Mouse (Mus musculus) testis, adult 2 months (tissue): ENCODE results near the gene Map3k14. TPM values are rescaled to one million over a fixed set of nuclear protein-coding genes. Genes with fewer than 3 reads are reported as not detected.
A peak's percentile ranks its signal among the peaks of the same experiment; 100 is the strongest.

ENCODE experiments used
- H3K27ac ChIP-seq: fragments of 200-500 bp; 2 replicates; pipeline ENCODE4 v1.5.1; 2012; ENCODE audit warnings: low read depth, low read length; ENCODE audit not compliant: control insufficient read depth, insufficient read depth
- H3K27me3 ChIP-seq: fragments of 200-500 bp; 2 replicates; pipeline ENCODE4 v1.6.1; 2012; ENCODE audit warnings: mild to moderate bottlenecking, low read length, moderate library complexity; ENCODE audit not compliant: control insufficient read depth, insufficient read depth
- H3K36me3 ChIP-seq: fragments of 200-500 bp; 2 replicates; pipeline ENCODE4 v1.6.1; 2012; ENCODE audit warnings: mild to moderate bottlenecking, low read length; ENCODE audit not compliant: control insufficient read depth, insufficient read depth
- H3K4me1 ChIP-seq: fragments of 200-500 bp; 2 replicates; pipeline ENCODE4 v1.6.1; 2012; ENCODE audit warnings: low read length; ENCODE audit not compliant: control insufficient read depth, insufficient read depth
- H3K4me3 ChIP-seq: fragments of 200-500 bp; 2 replicates; pipeline ENCODE4 v1.5.1; 2012; ENCODE audit warnings: low read depth, mild to moderate bottlenecking, low read length, moderate library complexity, mixed read lengths; ENCODE audit not compliant: control insufficient read depth
- CTCF ChIP-seq: fragments of 200-500 bp; IDR thresholded peaks from 2 replicates; pipeline ENCODE4 v1.5.1; 2012; ENCODE audit warnings: low read depth, mild to moderate bottlenecking, inconsistent platforms, low read length, moderate library complexity; ENCODE audit not compliant: control insufficient read depth, insufficient read depth, insufficient replicate concordance
- POLR2A ChIP-seq: fragments of 200-500 bp; IDR thresholded peaks from 2 replicates; pipeline ENCODE4 v1.6.1; 2012; ENCODE audit warnings: low read depth, mild to moderate bottlenecking, inconsistent platforms, low read length, moderate library complexity; ENCODE audit not compliant: control insufficient read depth
- polyA plus RNA-seq: library from polyadenylated mRNA; depleted of rRNA; stranded (reverse); fragments of >200 nt; gene quantifications from 2 replicates; pipeline ENCODE4 v1.2.3, GENCODE M21; 2012; rRNA removed

Map3k14 gene
- polyA plus RNA-seq, 1 experiment: 2.4 TPM

DNA sequence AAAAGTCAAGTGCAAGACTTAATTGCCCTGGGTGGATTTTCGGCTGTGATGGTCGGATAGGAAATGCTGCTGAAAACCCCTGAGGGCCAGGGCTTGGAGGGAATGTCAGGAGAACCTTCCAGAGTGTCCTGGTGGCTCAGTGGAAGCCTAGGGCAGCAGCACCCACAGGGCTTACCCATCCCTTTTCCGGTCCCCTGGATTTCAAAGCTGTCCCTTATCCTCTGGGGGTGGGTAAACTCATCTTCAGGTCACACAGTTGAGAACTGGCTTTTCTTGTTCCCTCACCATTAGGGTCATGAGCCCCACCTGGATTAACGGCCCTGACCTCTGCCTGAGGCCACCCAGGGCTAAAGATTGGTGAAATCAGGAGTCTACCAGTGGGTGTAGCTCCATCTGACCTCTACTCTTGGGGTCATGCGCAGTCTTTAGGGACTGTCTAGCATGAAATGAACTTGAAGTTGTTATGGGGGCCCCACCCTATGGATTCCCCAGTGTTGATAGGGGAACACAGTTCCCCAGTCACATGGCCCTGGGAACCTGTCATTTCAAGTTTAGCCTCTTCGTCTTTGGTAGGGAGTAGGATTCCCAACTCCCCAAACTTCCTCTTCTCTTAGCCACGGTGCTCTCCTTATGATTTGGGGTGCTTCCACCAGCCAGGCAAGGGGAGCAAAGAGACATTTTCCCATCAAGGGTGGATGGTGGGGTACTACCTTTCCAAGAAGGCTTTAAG, 94.1 kb downstream of the Map3k14 start:
- TF ChIP-seq CTCF: no peak
- no peak for TF ChIP-seq POLR2A
- Histone ChIP-seq H3K27ac (no peak overlapping the region), H3K4me1 (peaks cover 5% of the 10 kb centered on the region; the same call in 1 of the 2 replicates), H3K4me3 (no peak overlapping the region), H3K36me3 (no peaks in the 10 kb centered on the region), H3K27me3 (no peaks in the 10 kb centered on the region)

DNA sequence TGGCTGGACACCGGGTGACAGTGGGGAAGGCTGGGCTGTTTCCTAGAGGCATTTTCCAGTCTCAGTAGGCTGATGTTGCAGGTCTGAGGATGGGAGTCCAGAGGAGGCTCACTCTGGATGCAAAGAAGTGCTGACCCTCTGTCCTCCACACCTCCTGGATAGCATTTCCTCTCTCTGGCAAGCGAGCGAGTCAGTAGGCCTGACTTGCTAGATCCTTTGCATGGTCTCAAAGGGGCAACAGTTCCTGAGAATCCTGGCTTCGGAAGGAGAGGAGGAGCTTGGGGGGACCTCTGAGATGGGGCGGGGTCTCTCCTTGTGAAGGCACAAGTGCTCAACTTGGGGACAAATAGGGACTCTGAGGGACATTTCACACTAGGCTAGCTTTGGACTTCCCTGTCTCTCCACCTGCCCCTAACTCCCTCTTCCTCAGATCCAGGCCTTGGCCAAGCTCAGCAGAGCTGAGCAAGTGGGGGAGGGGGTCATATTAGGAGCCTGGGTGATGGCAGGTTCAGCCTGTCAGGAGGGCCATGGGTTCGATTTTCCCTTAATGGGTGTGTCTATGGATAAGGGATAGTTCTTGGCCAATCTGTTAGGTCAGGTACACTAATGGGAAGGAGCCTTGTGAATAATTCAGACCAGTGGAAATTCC, 94.8 kb downstream of the Map3k14 start:
- Histone ChIP-seq H3K27ac (no peak overlapping the region), H3K4me1 (peaks cover 5% of the 10 kb centered on the region; the same call in 1 of the 2 replicates), H3K27me3 (no peaks in the 10 kb centered on the region), H3K36me3 (no peaks in the 10 kb centered on the region), H3K4me3 (no peak overlapping the region)
- TF ChIP-seq CTCF (no peak), POLR2A (no peak)

DNA sequence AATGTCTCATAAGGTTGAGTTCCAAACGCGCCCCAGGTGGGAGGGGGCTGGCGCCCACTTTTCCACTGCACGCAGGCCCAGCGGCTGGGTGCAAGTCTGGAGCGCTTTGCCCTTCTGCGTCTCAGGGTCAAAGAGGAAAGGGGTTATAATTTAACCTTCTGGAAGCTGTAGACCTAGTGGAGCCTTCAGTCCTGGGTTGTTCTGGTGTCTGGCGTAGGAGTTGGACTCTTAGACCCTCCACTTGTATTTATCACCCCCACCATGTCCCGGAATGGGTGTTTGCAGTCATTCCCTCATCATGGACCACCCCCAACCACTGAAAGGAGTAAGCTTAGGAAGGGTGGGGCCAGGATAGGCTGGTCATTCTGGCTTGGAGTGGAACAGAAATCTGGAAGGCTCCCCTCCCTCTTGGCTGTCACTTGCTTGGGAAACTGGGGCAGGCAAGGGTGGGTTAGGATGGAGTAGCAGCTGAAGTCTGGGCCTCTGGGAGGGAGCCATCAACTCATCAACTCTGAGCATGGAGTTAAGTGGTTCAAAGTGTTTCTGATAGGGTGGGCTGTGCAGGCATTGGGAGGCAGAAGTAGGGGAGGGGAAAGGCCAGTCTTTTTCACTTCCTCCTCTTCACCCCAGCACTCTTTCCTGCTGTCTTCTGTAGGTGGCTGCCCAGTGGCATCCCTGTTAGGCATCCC, 95.4 kb downstream of the Map3k14 start:
- Histone ChIP-seq H3K4me3 (no peak overlapping the region), H3K4me1 (peaks cover 5% of the 10 kb centered on the region; the same call in 1 of the 2 replicates), H3K36me3 (no peaks in the 10 kb centered on the region), H3K27ac (no peak overlapping the region), H3K27me3 (no peaks in the 10 kb centered on the region)
- no peak for TF ChIP-seq POLR2A
- TF ChIP-seq CTCF: no peak

DNA sequence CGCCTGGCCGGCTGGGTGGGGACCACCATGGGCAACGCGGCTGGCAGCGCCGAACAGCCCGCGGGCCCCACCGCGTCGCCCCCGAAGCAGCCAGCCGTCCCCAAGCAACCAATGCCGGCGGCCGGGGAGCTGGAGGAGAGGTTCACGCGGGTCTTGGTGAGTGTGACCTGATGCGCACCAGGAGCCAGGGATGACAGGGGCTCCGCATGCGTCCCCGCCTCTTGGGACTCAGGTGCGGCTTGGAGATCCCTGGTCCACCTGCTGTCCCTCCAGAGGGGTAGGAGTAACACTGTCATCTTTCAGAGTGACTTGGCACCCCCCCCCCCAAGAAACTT, 96.0 kb downstream of the Map3k14 start:
- H3K4me3 ChIP-seq: peak overlapping the region; percentile 32
- TF ChIP-seq CTCF: no peak
- no peak for TF ChIP-seq POLR2A
- no peaks in the 10 kb centered on the region for H3K27me3 ChIP-seq
- peaks cover 5% of the 10 kb centered on the region; the same call in 1 of the 2 replicates for H3K4me1 ChIP-seq
- no peaks in the 10 kb centered on the region for H3K36me3 ChIP-seq
- H3K27ac ChIP-seq: no peak overlapping the region

DNA sequence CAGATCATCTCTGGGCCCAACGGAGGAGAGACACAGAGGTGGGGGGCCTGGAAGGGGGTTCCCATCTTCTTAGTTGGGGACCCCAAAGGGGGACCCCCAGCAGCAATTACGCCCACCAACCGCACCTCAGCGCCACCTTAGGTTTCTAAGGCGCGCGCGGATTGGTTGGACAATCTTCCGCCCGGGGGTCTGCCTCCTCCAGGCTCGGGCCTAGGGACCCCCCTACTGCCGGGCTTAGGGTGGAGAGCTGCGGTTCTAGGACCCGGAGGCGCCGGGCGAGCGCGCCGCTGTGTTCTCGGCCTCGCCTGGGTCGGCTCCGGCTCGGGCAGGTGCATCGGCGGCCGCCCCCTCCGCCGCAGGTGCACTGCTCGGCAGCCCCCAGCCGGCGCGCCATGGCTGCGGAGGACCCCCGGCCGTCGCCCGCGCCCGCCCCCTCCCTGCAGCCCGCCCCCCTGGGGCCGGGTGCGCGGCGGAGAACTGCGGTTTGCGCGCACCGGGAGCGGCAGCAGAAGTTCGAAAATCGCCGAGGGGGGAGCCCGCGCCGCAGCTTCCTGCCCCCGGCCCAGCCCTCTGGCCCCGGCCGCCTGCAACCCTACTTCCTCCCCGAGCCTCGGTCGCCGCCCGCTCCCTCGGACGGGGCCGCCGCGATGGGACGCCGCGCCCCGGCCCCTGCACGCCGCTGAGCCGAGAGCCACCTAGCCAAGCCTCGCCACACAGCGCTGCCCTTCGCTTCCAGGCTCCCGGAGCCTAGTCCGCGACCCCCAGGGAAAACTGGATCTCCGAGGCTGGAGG, 96.6 kb downstream of the Map3k14 start, which contains the start of gene Fmnl1:
Fmnl1 (plus strand) TSS at position 614 of the 792 bp plus-strand sequence.
- peak within 1 kb of the TSS; percentile 43 for H3K4me3 ChIP-seq
- H3K27me3 ChIP-seq: no peaks in the 10 kb centered on the region
- no peaks in the 10 kb centered on the region for H3K36me3 ChIP-seq
- no peak within 1 kb of the TSS for H3K27ac ChIP-seq
- peaks cover 5% of the 10 kb centered on the region; the same call in 1 of the 2 replicates for H3K4me1 ChIP-seq
- TF ChIP-seq POLR2A (no peak), CTCF (no peak)

DNA sequence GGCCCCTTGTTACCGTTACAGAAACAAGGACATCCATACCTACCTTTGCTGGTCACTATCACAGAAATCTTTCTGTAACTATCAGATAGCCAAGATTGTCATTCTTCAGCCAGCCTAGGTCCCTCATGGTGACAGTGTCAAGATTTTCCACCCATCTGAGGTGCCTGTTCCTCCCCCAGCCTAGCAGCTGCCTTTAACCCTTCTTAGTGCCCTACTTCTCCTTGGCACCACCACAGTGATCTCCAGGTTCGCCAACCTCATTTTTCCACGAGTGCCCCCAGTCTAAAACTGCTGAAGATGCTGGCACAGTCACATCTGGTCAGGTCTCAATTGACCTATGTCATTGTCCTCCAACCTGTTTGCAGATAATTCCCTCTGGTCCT, 97.2 kb downstream of the Map3k14 start:
- H3K4me3 ChIP-seq: no peak overlapping the region
- H3K27ac ChIP-seq: no peak overlapping the region

More for the DNA sequence above, 97.2 kb downstream of the Map3k14 start:
- TF ChIP-seq POLR2A: no peak
- no peak for TF ChIP-seq CTCF
- Histone ChIP-seq H3K27me3 (no peaks in the 10 kb centered on the region), H3K36me3 (no peaks in the 10 kb centered on the region), H3K4me1 (peaks cover 5% of the 10 kb centered on the region; the same call in 1 of the 2 replicates)

Other genes with a start within 250 kb of the Map3k14 start
- gene Nmt1, start 239.3 kb downstream of the Map3k14 start, polyA plus RNA-seq: 97.3 and 100 TPM in 2 replicates
- 24.0 and 26.8 TPM in 2 replicates for gene Dcakd, start 239.1 kb downstream of the Map3k14 start, polyA plus RNA-seq
- gene Plcd3, start 165.8 kb downstream of the Map3k14 start, polyA plus RNA-seq: 4.9 and 5.5 TPM in 2 replicates
- gene Acbd4, start 165.8 kb downstream of the Map3k14 start, polyA plus RNA-seq: 5.7 and 7.2 TPM in 2 replicates
- 5.8 and 6.1 TPM in 2 replicates for gene Hexim1, start 151.2 kb downstream of the Map3k14 start, polyA plus RNA-seq
- 38.8 and 53.8 TPM in 2 replicates for gene Hexim2, start 135.0 kb downstream of the Map3k14 start, polyA plus RNA-seq
- gene Fmnl1, start 96.4 kb downstream of the Map3k14 start, polyA plus RNA-seq: 18.4 and 21.6 TPM in 2 replicates
- 451 and 466 TPM in 2 replicates for gene 1700023F06Rik, start 58.9 kb downstream of the Map3k14 start, polyA plus RNA-seq
- gene Spata32, start 49.0 kb downstream of the Map3k14 start, polyA plus RNA-seq: 142 and 168 TPM in 2 replicates
- 1.0 and 1.6 TPM in 2 replicates for gene Arhgap27, start 96.2 kb upstream of the Map3k14 start, polyA plus RNA-seq
- 5.9 and 6.3 TPM in 2 replicates for gene Plekhm1, start 145.2 kb upstream of the Map3k14 start, polyA plus RNA-seq
- 32.8 and 42.8 TPM in 2 replicates for gene Lrrc37a, start 237.1 kb upstream of the Map3k14 start, polyA plus RNA-seq